Mouse (Mus musculus) right cerebral cortex, postnatal 25 days (tissue): ENCODE measurements around the gene Ralgapb.
"Not testable (repeated sequence)": the region's sequence is repeated elsewhere in the genome, so short reads cannot be mapped to it uniquely, and the experiment has no call there.

Experiments used
- DNase-seq: peaks from one replicate; pipeline ENCODE4 v3.0.0; 2022

Gene Ralgapb

DNA sequence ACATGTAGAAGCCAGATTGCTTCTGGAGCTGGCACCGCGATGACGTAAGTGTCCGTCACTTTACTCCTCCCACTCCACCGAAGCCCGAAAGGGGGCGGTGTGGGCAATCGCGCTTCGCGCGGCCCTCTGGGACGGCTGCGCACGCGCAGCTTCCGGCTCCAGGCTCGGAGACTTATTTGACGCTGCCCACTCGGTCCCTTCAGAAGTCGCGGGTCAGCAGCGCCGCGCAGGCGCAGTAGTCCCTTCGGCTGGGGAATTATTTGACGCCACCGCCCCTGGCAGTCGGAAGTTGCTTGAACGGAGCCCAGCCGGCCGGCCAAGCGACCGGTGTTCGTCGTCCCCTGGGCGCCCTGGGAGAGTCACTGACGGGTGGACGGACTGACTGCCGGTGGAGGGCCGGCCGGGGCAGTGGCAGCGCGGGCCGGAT lies at the start of gene Ralgapb:
Gene Ralgapb, plus strand, starts transcription at position 254 of the 427 bp plus-strand sequence.
- peak; percentile 100 for DNase-seq

DNA sequence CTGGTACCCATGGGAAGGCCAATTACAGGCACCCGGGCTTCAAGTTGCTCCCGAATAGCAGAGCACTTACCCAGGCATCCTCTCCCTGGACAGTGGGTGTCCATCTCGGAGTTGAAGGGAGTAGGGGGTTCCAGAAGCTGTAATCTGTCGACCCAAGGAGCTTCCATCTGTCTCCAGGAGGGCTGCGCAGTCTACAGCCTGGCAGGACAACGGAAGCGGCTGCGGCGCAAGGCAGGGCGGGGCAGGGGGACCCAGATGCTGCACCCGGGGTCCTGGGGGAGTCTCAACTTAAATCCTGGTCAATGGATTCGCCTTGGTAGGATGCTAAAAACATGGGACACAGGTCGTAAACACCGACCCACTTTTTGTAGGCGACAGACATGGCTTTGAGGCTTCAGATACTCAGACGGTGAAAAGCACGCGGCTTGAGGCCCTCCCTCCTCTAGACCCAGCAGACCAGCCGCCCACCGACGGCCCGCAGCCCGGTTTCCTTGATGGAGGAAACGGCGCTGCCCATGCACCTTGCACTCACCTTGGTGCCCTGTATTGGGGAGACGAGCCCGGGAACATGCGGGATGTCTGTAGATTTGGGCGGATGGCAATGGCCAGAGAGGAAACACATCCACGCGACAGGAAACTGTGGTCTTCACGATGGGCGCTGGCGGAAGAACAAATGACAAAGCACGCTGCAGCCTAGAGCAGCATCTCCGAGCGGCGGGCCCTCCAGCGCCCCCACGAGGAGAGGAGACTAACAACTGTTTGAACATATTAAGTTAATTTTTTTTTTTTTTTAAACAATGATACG lies 48.6 kb upstream of the Ralgapb start:
- DNase-seq = peak; percentile 85

DNA sequence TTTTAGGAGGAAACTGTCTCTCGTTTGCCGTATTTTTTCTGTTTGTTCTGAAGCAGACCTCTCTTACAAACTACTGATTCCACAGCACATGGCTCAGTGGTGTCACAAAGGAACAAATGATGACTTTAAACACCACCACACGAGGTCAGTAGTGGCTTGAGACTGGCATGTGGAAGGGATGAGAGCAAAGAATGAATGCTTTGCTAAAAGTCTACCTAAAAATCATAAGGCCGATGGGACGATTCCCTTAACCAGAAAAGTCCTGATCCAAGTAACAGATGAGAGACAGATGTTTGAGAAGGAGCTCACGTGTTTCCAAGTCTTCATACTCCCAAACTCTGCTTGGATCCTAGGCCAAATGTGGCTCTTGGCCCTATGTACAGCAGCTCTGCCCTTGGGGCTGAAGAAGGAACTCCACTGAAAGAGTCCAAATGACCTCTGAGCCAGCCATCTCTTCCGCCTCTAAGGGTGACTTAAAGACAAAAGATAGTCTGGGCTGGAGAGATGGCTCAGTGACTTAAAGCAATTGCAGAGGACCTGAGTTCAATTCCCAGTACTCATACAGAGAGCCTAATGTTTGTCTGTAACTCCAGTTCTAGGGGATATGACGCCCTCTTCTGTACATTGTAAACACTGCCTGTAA lies 47.8 kb upstream of the Ralgapb start:
- DNase-seq = no peak

DNA sequence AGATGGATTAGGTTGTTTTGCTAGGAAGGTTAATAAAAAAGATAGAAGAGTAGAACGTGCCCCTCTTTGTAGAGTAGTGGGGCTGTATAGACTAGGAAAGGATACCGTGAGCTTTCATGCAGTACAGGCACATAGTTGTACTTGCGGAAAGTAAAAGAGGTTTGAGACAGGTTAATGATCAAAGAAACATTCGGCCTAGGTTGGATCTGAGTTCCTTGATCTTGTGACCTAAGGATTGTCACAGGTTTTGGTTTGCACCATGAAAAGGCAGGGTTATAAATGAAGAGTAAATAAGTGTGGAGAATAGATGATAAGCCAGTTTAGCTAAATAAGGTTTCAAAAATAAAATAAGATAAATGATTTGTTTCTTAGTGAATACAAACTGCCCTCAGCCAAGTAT lies 45.5 kb upstream of the Ralgapb start:
- no peak for DNase-seq

DNA sequence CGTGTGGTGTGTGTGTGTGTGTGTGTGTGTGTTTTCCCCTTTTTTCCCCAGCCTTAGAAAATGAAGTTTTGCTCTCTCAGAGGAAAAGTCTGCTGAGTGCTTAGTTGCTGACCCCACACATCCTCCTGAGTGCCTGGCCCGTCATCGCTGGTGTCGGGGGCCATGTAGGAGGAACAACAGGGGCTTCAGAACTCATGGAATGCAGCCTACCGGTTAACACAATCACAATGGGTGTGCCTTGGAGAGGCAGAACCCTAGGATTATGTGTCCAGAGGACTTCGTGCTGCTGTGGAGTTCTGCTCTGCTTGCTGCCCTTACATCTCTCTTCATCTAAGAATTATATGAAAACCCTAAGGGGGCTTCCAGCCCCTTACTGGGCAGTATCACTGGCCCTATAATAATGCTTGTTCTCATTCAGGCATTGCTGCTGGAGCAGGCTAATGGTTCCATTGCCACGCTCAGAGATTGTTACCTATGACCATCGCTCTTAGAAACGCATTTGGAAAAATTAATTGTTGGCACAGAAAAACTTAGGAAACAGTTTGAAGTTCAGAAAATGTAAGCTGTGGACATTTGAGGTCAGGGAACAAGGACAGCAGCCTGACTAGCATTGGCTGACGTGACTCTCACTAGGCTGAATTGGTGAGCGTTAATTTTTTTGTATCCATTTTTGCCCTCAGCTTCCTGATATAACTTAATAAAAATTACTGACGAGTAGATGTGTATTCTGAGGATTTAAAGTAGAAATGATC lies 44.4 kb upstream of the Ralgapb start:
- no peak for DNase-seq

DNA sequence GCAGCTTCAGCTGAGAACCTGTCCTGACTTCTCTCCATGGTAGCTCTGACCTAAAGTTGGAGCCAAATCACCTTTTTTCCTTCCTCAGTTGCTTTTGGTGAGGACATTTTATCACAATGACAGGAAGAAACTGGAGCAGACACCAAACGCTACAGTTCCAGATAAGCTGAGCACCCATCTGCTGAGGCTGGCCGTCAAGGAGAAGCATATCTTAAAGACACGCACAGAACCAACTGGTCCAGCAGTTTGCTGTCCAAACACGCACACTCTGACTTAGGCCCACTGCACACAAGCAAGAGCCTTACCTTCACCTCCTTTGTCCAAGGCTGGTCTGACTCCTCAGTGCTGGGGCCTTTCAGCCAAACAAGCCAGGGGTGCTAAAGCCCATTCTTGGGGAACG lies 42.0 kb upstream of the Ralgapb start:
- DNase-seq = no peak

DNA sequence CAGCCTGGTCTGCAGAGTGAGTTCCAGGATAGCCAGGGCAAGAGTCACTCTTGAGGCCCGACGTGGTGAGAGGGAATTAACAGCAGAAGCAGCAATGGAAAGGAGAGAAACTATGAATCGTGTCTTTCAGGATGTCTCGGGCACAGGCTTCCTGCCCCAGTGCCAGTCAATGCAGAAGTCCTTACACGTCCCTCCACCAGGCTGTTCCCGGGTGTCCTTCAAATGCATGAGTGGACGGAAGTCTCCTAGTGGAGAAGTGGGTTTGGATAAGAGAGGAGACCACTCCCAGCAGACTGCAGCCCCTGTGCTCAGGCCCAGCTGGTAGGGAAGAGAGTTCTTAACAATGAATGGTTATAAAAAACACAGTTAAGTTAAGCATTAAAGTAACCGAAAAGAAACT lies 41.3 kb upstream of the Ralgapb start:
- no peak for DNase-seq

DNA sequence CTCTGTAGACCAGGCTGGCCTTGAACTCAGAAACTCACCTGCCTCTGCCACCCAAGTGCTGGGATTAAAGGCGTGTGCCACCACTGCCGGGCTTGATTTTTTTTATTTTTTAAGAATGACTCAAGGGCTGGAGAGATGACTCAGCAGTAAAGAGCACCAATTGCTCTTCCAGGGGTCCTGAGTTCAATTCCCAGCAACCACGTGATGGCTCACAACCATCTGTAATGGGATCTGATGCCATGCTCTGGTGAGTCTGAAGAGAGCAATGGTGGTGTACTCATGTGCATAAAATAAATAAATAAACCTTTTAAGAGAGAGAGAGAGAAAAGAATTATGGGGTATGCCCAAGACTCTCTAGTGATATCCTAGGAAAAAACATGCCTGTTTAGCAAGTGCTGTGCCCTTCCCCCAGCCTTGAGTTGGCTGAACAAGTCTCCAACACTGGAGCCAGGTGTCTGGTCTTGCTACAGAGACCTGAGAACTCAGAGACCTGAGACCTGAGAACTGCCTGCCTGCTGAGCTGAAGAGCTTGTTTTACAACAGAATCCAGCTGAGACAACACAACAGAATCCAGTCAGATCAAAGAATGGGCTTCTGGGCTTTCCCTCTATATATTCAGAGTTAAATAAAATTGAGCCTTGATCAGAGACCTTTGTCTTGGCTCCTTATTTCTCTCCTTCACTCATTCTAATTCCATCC lies 40.0 kb upstream of the Ralgapb start:
- no peak for DNase-seq

DNA sequence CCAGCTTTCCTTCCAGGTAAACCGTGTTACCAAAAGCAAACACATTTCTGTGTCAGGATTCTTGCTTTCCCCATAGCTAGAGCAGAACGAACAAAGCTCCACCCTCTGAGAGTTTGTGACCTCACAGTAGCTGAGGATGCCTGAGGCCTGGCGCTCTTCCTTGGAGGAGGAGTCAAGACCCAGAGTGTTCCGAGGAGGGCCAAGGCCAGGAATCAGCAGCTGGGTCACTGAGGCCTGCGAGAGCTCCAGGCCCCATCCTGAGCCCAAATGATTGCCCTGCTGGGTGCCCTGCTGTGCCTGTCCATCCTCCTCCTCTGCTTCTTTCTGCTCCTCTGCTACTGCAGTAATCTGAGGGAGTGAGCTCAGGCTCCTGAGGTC lies 39.5 kb upstream of the Ralgapb start:
- no peak for DNase-seq

DNA sequence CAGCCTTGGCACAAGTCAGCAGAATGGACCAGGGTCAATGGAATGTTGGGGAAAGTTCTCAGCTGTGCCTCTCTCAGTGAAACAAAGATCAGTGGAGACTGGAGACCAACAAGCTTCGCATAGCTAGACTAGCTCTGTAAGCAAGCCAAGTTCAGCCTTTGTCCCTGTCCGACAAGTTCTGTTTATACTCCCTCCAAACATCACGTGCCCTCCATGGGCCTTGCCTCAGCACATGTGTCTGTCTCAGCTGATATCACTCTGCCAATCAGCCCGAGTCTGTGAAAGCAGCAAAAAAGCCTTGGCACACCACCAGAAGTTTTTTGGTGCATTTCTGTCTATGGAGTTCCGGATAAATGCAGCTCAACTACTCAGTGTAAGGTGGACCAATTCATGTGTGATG lies 36.6 kb upstream of the Ralgapb start:
- DNase-seq = no peak

DNA sequence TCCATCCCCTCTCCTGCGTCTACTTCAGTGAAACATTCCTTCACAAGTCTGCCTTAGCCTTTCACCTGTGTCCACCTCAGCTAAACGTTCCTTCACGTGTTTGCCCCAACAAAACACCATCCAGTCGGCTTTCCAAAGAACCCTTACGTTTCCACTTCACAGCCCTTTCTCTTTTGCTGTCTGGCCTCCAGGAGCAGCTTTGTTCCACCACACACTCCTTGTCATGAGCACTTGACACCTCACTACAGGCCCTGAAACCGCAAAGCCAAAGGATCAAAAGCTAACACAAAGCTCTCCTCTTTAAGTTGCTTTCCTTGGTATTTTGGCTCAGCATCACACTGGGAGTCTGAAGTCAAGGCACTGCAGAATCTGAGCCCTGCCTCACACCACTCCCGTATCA lies 36.1 kb upstream of the Ralgapb start:
- DNase-seq = no peak

DNA sequence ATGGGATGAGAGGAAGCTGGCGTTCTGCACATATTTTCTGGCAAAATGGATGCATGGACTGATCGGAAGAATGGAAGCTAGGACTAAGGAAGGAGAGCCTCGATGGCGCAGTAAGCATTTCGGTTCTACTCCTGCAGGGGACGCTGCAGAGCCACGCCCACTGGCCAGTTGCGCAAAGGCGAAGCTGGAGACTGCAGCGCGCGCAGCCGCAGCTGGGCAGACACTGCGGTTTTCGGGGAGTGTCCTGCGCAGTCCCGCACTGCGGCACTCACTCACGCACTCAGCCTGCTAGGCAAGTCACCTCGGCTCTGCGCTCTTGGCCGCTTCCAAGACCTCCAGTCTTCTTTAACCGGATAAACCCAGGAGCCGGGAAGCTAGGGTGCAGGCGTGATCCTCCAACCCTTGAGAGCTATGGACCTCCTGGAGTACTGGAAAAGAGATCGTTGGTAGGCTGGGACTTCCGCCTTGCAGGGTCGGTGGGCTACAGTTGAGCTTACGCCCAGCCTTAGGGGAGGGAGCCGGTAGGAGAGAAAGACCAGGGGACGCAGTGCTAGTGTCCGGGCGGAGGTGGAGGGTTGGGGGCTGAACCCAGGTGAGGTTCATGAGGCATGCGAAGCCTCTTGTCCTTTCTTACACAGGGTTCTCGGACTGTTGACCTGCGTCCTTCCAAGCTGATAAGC lies 34.1 kb upstream of the Ralgapb start, which contains the start of gene Snhg11:
Gene Snhg11, plus strand, starts transcription at position 196 of the 680 bp plus-strand sequence.
- DNase-seq = peak; percentile 90

DNA sequence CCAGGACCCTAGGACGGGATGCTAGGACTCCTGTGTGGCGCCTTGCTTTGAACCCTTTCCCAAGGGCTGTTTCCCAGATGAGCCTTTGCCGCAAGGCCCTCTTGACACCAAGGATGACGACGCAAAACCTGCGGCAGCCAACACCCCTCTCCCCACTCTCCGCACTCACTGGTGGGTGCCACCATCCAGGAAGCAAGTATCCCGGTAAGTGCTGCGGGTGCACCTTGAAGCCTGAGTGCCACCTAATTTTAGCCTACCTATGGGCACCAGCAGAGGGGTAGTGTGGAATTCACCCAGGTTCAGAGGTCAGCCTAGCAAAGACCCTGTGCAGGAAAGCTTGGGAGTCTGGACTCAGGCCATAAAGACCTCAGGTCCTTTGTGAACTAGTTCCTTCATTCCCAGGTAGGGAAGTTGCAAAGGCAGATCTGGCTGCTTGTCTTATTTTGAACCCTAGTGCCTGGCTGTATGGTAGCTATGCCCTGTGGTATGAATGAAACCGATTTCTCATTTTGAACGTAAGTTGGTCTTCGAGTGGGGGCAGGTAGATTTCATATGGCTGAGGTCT lies 33.4 kb upstream of the Ralgapb start:
- no peak for DNase-seq

DNA sequence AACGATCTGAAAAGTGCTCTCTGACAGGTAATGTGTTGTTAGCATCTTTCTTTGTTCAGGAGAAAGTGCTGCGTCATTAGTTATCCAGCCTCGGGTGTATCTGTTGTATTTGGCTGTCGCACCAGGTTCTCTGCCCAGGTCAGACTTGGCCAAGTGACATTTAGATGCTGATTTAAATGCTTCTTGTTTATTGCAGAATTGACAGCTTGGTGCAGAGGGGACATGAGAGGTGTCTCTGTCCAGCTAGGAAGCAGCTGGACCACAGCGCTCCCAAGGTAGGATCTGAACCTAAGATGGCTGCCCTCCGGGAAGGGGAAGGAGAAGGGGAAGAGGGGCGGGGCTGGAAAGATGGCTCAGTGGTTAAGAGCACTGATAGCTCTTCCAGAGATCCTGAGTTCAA lies 32.9 kb upstream of the Ralgapb start:
- peak; percentile 39 for DNase-seq

DNA sequence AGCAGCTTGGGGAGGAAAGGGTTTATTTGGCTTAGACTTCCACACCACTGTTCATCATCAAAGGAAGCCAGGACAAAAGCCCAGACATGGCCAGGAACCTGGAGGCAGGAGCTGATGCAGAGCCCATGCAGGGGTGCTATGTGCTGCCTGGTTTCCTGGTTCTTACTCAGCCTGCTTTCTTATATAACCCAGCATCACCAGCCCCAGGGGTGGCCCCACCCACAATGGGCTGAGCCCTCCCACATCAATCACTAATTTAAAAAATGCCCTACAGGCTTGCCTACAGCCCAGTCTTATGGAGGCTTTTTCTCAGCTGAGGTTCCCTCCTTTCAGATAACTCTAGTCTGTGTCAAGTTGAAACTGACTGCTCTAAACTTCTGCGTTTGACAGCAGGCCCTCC lies 31.8 kb upstream of the Ralgapb start:
- DNase-seq = peak; percentile 30

DNA sequence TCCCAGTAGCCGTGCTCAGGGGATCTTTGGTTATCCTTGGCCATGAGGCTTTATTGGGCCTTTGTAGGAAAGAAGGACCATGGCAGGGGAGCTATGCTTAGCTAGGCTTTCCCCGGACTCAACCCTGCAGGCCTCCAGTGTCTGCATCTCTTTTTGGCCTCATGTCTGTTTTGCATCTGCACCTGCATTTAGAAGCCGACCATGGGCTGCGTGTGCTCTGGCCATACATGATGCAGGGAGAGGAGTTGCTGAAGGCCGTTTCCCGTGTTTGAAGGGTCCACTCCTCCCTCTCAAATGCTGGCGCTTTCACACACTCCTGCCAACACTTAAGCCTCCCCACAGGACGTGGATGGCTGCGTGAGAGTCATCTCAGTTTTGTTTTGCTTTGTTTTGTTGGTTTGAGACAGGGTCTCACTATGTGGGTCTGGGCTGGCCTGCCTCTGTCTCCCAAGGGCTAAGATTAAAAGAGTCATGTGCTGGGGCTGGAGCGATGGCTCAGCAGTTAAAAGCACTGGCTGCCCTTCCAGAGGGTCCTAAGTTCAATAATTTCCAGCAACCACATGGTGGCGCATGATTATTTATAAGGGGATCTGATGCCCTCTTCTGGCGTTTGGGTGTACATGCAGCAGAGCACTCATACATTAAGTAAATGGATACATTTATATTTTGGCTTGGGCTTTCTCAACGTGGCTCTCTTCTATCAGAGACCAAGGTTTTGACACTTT lies 30.1 kb upstream of the Ralgapb start:
- DNase-seq = peak; percentile 44

DNA sequence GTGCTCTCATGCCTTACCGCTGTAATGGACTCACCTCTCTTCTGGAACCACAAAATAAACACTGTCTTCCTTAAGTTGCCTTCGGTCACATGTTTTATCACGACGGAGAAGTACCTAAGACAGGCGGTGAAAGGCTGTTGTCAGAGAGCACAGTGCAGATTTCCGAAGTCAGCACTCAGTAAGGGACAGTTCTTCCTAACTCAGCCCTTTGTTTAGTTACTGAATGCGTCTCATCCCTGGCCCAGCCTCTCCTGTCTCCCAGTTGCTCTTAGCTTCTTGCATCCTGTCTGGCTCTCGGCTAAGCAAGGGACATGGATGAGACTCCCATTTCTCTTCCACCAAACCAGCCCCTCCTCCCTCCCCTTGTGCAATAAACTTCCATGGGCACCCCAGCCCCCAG lies 23.6 kb upstream of the Ralgapb start:
- no peak for DNase-seq

DNA sequence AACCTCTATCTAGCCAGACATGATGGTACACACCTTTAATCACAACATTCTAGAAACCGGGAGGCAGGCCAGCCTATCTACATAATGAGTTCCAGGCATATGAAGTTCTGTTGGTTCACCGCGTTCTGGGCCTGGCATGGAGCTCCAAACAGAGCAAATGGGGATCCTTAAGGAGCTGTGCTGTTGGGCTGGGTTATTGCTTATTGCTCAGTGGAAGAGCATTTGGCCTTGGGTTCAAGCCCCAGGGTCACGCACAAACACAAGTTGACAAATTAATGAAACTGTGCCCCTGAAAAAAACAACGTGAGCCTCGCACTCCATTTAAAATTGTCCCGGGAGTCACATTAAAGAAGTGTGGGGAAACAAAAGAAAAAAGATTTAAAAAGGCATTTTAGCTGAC lies 20.2 kb upstream of the Ralgapb start:
- DNase-seq = no peak

DNA sequence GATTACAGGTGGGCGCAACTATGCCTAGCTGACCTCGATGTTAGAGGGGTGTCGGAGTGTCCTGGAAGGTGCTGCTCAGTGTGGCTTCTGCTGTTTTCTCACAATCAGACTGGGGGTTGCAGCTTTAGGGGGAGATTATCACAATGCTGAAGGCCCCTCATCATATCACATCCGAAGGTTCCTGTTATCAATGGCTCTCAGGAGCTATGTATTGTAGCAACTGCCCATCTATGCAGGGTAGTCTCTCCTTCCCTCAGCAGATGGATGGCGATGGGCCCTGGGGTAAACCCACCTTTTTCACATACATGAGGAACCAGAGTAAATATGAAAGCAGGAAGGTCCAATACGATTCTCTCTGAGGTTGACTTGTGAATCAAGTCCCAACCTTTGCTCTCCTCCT lies 13.3 kb upstream of the Ralgapb start:
- no peak for DNase-seq

DNA sequence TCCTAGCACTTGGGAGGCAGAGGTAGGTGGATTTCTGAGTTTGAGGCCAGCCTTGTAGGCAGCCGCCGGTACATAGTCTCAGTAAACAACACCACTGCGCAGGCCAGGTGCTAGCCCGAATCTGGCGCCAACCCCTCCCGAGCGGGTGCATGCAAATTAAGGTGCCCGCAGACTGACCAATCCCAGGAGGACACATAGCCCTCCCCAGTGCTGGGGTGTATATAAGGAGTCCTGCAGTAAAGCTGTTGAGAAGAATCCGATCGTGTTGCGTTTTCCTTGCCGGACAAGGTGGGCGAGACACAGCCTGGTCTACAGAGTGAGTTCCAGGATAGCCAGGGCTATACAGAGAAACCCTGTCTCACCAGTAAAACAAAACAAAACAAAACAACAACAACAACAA lies 12.5 kb upstream of the Ralgapb start:
- not testable (repeated sequence) for DNase-seq

DNA sequence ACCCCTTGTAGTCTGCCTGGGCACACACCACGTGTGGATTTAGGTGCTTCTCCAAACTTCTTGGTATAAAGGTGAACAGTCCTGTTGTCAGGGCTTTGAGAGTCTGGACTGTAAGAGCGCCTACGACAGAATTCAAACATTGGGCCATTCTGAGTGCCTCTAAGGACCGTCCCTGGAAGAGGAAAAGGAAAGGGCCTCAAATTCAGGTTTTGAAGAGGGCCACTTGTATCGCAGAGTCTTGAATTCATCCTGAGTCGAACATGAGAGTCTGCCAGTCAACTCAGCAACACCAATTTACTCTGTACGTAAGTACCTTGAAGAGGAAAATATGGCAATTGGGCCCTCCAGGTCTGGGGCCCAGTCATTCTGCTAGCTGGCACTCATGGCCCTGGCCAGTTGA lies 6.7 kb upstream of the Ralgapb start:
- no peak for DNase-seq
